Mouse (Mus musculus): ENCODE measurements around the gene Pou2f3.

- TF ChIP-seq EP300 (IDR thresholded peaks at IDR 0.05; ENCODE audit: insufficient read depth, low read depth, low read length) (no peak), CTCF (IDR thresholded peaks at IDR 0.05) (no peak), POLR2A (IDR thresholded peaks at IDR 0.05; ENCODE audit: insufficient read depth, low read depth, low read length) (no peak)
These were observed 28.0 kb upstream of the Pou2f3 start for GRCm38 (mm10) chr9:43238167-43238566.

Data from heart, adult 2 months (tissue).